Mouse (Mus musculus) liver, adult 2 months (tissue): ENCODE results near the gene Stk31. TPM values are rescaled to one million over a fixed set of nuclear protein-coding genes. Genes with fewer than 3 reads are reported as not detected.

ENCODE experiments used
- DNase-seq: peaks from one replicate; pipeline ENCODE4 v3.0.0-alpha.2; 2011; ENCODE audit warnings: low read depth, low spot score; ENCODE audit errors: extremely low read depth
- H3K27ac ChIP-seq: fragments of 200-500 bp; replicated peaks from 2 replicates; pipeline ENCODE4 v1.5.1; 2012; ENCODE audit warnings: low read depth, mild to moderate bottlenecking, control low read depth, inconsistent platforms, low read length; ENCODE audit not compliant: insufficient read depth
- H3K27me3 ChIP-seq: fragments of 200-500 bp; 2 replicates; pipeline ENCODE4 v1.6.1; 2012; ENCODE audit warnings: mild to moderate bottlenecking, moderate library complexity, low read length, inconsistent platforms; ENCODE audit not compliant: control insufficient read depth, insufficient read depth
- H3K36me3 ChIP-seq: fragments of 200-500 bp; 2 replicates; pipeline ENCODE4 v1.6.1; 2012; ENCODE audit warnings: low read length, inconsistent platforms; ENCODE audit not compliant: control insufficient read depth, insufficient read depth
- H3K4me1 ChIP-seq: fragments of 200-500 bp; 2 replicates; pipeline ENCODE4 v1.6.1; 2011; ENCODE audit warnings: low read length; ENCODE audit not compliant: control insufficient read depth, insufficient read depth
- H3K4me3 ChIP-seq: fragments of 200-500 bp; 2 replicates; pipeline ENCODE4 v1.5.1; 2011; ENCODE audit warnings: low read depth, mild to moderate bottlenecking, control low read depth, low read length, moderate library complexity; ENCODE audit not compliant: insufficient read depth
- H3K79me2 ChIP-seq: fragments of 200-500 bp; 2 replicates; pipeline ENCODE4 v1.6.1; 2012; ENCODE audit warnings: inconsistent platforms, mild to moderate bottlenecking, low read length, moderate library complexity; ENCODE audit not compliant: control insufficient read depth, insufficient read depth
- H3K9ac ChIP-seq: fragments of 200-500 bp; 2 replicates; pipeline ENCODE4 v1.6.1; 2012; ENCODE audit warnings: low read depth, mild to moderate bottlenecking, control low read depth, inconsistent platforms, low read length
- CTCF ChIP-seq: fragments of 200-500 bp; IDR thresholded peaks from 2 replicates; pipeline ENCODE4 v1.5.1; 2011; ENCODE audit warnings: low read depth, low read length, control low read depth
- POLR2A ChIP-seq: fragments of 200-500 bp; IDR thresholded peaks from 2 replicates; pipeline ENCODE4 v1.6.1; 2011; ENCODE audit warnings: low read length, control low read depth; ENCODE audit not compliant: insufficient read depth; ENCODE audit errors: extremely low read depth
- WGBS: fragments of 180-500 bp; shearing (Covaris S2); methylation state at CpG from one replicate; pipeline ENCODE4 v1.1.7; 2018; 5-methylcytosine and 5-hydroxymethylcytosine counted together
- polyA plus RNA-seq: library from polyadenylated mRNA; depleted of rRNA; stranded (reverse); fragments of >200 nt; gene quantifications from 2 replicates; pipeline ENCODE4 v1.2.3, GENCODE M21; 2012; rRNA removed
- total RNA-seq: library from RNA; depleted of rRNA; stranded (reverse); fragments of >200 nt; gene quantifications from 2 replicates; pipeline ENCODE4 v1.2.3, GENCODE M21; 2014; rRNA removed

The Stk31 gene
- not detected in 2 replicates for total RNA-seq
- not detected in 2 replicates for polyA plus RNA-seq

GRCm38 (mm10) chr6:49395316-49395715 is at the start of gene Stk31:
TSS of gene Stk31 (plus strand) at chr6:49395604.
- no peak within 1 kb of the TSS for H3K4me3 ChIP-seq
- H3K36me3 ChIP-seq, result no peaks in the 10 kb centered on the region
- H3K27me3 ChIP-seq, result no peaks in the 10 kb centered on the region
- no peaks in the 10 kb centered on the region for H3K4me1 ChIP-seq
- no peaks in the 10 kb centered on the region for H3K79me2 ChIP-seq
- H3K27ac ChIP-seq, result no peak within 1 kb of the TSS
- H3K9ac ChIP-seq, result no peak within 1 kb of the TSS
- no peak for DNase-seq
- TF ChIP-seq CTCF, result no peak
- TF ChIP-seq POLR2A, result no peak
- WGBS, result 86% methylated on average over 34 of the region's 34 CpGs

GRCm38 (mm10) chr6:49349826-49350225 is 45.6 kb upstream of the Stk31 start:
- H3K27me3 ChIP-seq, result no peaks in the 10 kb centered on the region
- H3K4me3 ChIP-seq, result no peak overlapping the region
- H3K36me3 ChIP-seq, result no peaks in the 10 kb centered on the region
- H3K9ac ChIP-seq, result no peak overlapping the region
- H3K4me1 ChIP-seq, result no peaks in the 10 kb centered on the region
- WGBS, result 31% methylated on average over 7 of the region's 7 CpGs
- TF ChIP-seq POLR2A (no peak), CTCF (no peak)
- H3K27ac ChIP-seq, result no peak overlapping the region
- no peaks in the 10 kb centered on the region for H3K79me2 ChIP-seq
- peak; percentile 94 for DNase-seq

GRCm38 (mm10) chr6:49354613-49355012 is 40.8 kb upstream of the Stk31 start:
- Histone ChIP-seq H3K4me3 (no peak overlapping the region), H3K4me1 (no peaks in the 10 kb centered on the region), H3K36me3 (no peaks in the 10 kb centered on the region), H3K27me3 (no peaks in the 10 kb centered on the region), H3K79me2 (no peaks in the 10 kb centered on the region), H3K27ac (no peak overlapping the region), H3K9ac (no peak overlapping the region)
- no peak for DNase-seq
- WGBS, result 73% methylated on average over 3 of the region's 3 CpGs
- no peak for TF ChIP-seq POLR2A
- no peak for TF ChIP-seq CTCF

- H3K4me1 ChIP-seq, result no peaks in the 10 kb centered on the region
- H3K4me3 ChIP-seq, result no peak overlapping the region
- DNase-seq, result no peak
- H3K27ac ChIP-seq, result no peak overlapping the region
- H3K9ac ChIP-seq, result no peak overlapping the region
- no peak for TF ChIP-seq POLR2A
- no peak for TF ChIP-seq CTCF
- WGBS, result 75% methylated on average over 4 of the region's 4 CpGs
- H3K27me3 ChIP-seq, result no peaks in the 10 kb centered on the region
- no peaks in the 10 kb centered on the region for H3K36me3 ChIP-seq
- H3K79me2 ChIP-seq, result no peaks in the 10 kb centered on the region
Observed at GRCm38 (mm10) chr6:49355171-49355570, 40.2 kb upstream of the Stk31 start.

GRCm38 (mm10) chr6:49360420-49360819 is 35.0 kb upstream of the Stk31 start:
- Histone ChIP-seq H3K27ac (no peak overlapping the region), H3K4me3 (no peak overlapping the region), H3K79me2 (no peaks in the 10 kb centered on the region), H3K4me1 (no peaks in the 10 kb centered on the region), H3K36me3 (no peaks in the 10 kb centered on the region), H3K27me3 (no peaks in the 10 kb centered on the region), H3K9ac (no peak overlapping the region)
- TF ChIP-seq POLR2A (no peak), CTCF (no peak)
- DNase-seq, result no peak

GRCm38 (mm10) chr6:49367159-49368054 is 28.0 kb upstream of the Stk31 start, which contains the start of gene Fam221a:
TSS of gene Fam221a (plus strand) at chr6:49367739.
- 5% methylated on average over 49 of the region's 49 CpGs for WGBS

More at GRCm38 (mm10) chr6:49367159-49368054, 28.0 kb upstream of the Stk31 start, which contains the start of gene Fam221a:
- H3K36me3 ChIP-seq, result no peaks in the 10 kb centered on the region
- H3K27ac ChIP-seq, result no peak within 1 kb of the TSS; the same call in 1 of the 2 replicates
- peaks cover 3% of the 10 kb centered on the region; the same call in 1 of the 2 replicates for H3K4me1 ChIP-seq
- peak within 1 kb of the TSS; percentile 62 for H3K4me3 ChIP-seq
- peak; percentile 80 for DNase-seq
- no peaks in the 10 kb centered on the region for H3K27me3 ChIP-seq
- TF ChIP-seq POLR2A (peak; percentile 41; the same call in 1 of the 2 replicates), CTCF (peak; percentile 48)
- H3K79me2 ChIP-seq, result no peaks in the 10 kb centered on the region
- H3K9ac ChIP-seq, result peak within 1 kb of the TSS; percentile 38
